Mouse (Mus musculus) ovary, postnatal 14 days (tissue): ENCODE results near the gene BC004004.
"Not testable (repeated sequence)": the region's sequence is repeated elsewhere in the genome, so short reads cannot be mapped to it uniquely, and the experiment has no call there.

ENCODE experiments used
- DNase-seq: peaks from one replicate; pipeline ENCODE4 v3.0.0; 2022; ENCODE audit warnings: low spot score

The BC004004 gene

GRCm38 (mm10) chr17:29347645-29348256 lies 79.2 kb downstream of the BC004004 start, which contains the start of gene Mtch1:
TSS of gene Mtch1 (minus strand) at chr17:29347934.
- DNase-seq: peak; percentile 98

GRCm38 (mm10) chr17:29348996-29349395 lies 80.4 kb downstream of the BC004004 start:
- no peak for DNase-seq

- not testable (repeated sequence) for DNase-seq
Observed at GRCm38 (mm10) chr17:29351056-29351455, 82.5 kb downstream of the BC004004 start.

GRCm38 (mm10) chr17:29355461-29355840 lies 86.9 kb downstream of the BC004004 start:
- DNase-seq: no peak

- peak; percentile 64 for DNase-seq
Observed at GRCm38 (mm10) chr17:29355841-29356478, 87.4 kb downstream of the BC004004 start.

GRCm38 (mm10) chr17:29356479-29356856 lies 87.9 kb downstream of the BC004004 start:
- DNase-seq: peak; percentile 56

- DNase-seq: no peak
Observed at GRCm38 (mm10) chr17:29356882-29357281, 88.3 kb downstream of the BC004004 start.

GRCm38 (mm10) chr17:29358928-29359327 lies 90.3 kb downstream of the BC004004 start:
- no peak for DNase-seq

GRCm38 (mm10) chr17:29360761-29361221 lies 92.2 kb downstream of the BC004004 start, which contains the start of gene Fgd2:
TSS of gene Fgd2 (plus strand) at chr17:29360914.
- no peak for DNase-seq

GRCm38 (mm10) chr17:29361982-29362691 lies 93.5 kb downstream of the BC004004 start:
- no peak for DNase-seq

GRCm38 (mm10) chr17:29363109-29363508 lies 94.5 kb downstream of the BC004004 start:
- DNase-seq: no peak
